Mouse (Mus musculus) midbrain, embryonic 16.5 days (tissue): Measurements from ENCODE around the gene Sh3d19. TPM values are rescaled to one million over a fixed set of nuclear protein-coding genes. Genes with fewer than 3 reads are reported as not detected.

ENCODE experiments used
- ATAC-seq: fragments of 200-750 bp; cut with Nextera tagmentation; 2 replicates; pipeline ENCODE4 v1.8.0; 2017; ENCODE audit warnings: moderate TSS enrichment
- H3K27ac ChIP-seq: fragments of 300-500 bp; sonication (generic); 2 replicates; pipeline ENCODE4 v1.5.1; 2014; ENCODE audit warnings: mild to moderate bottlenecking, low read length, mixed read lengths
- H3K27me3 ChIP-seq: fragments of 300-500 bp; sonication (generic); 2 replicates; pipeline ENCODE4 v1.6.1; 2014; ENCODE audit warnings: low read depth, low read length, mixed read lengths; ENCODE audit not compliant: control insufficient read depth, insufficient read depth
- H3K36me3 ChIP-seq: fragments of 300-500 bp; sonication (generic); 2 replicates; pipeline ENCODE4 v1.6.1; 2014; ENCODE audit warnings: mild to moderate bottlenecking, low read length, moderate library complexity, mixed read lengths; ENCODE audit not compliant: control insufficient read depth, insufficient read depth
- H3K4me1 ChIP-seq: fragments of 300-500 bp; sonication (generic); 2 replicates; pipeline ENCODE4 v1.6.1; 2014; ENCODE audit warnings: mild to moderate bottlenecking, low read length, mixed read lengths; ENCODE audit not compliant: control insufficient read depth, insufficient read depth
- H3K4me2 ChIP-seq: fragments of 300-500 bp; sonication (generic); 2 replicates; pipeline ENCODE4 v1.6.1; 2014; ENCODE audit warnings: mild to moderate bottlenecking, low read length, mixed read lengths
- H3K4me3 ChIP-seq: fragments of 300-500 bp; sonication (generic); 2 replicates; pipeline ENCODE4 v1.5.1; 2014; ENCODE audit warnings: low read depth, mild to moderate bottlenecking, low read length, moderate library complexity, mixed read lengths
- H3K9ac ChIP-seq: fragments of 300-500 bp; sonication (generic); 2 replicates; pipeline ENCODE4 v1.6.1; 2014; ENCODE audit warnings: low read depth, low read length, mixed read lengths
- H3K9me3 ChIP-seq: fragments of 300-500 bp; sonication (generic); replicated peaks from 2 replicates; pipeline ENCODE4 v1.6.1; 2014; ENCODE audit warnings: mild to moderate bottlenecking, low read length, mixed read lengths; ENCODE audit not compliant: control insufficient read depth, poor library complexity, severe bottlenecking
- WGBS: fragments of 180-500 bp; shearing (Covaris S2); extraction: QIAGEN DNeasy Blood & Tissue Kit; methylation state at CpG from one replicate; pipeline ENCODE4 v1.1.7; 2014; 5-methylcytosine and 5-hydroxymethylcytosine counted together
- polyA plus RNA-seq: library from polyadenylated mRNA; unstranded; fragments of >200 nt; fragmentation: Nextera tagmentation; extraction: Ambion mirVana; gene quantifications from 2 replicates; pipeline ENCODE4 v1.2.1, GENCODE M21; 2015

The Sh3d19 gene
- polyA plus RNA-seq, 1 experiment from 2014 or later = 15.6 TPM

- peak; percentile 97 for ATAC-seq
- WGBS = under 1% methylated on average over 59 of the region's 77 CpGs
- H3K27ac ChIP-seq = peak within 1 kb of the TSS; percentile 81
- peaks cover 15% of the 10 kb centered on the region for H3K36me3 ChIP-seq
- H3K4me2 ChIP-seq = peak within 1 kb of the TSS; percentile 74
- H3K9me3 ChIP-seq = no peaks in the 10 kb centered on the region
- peaks cover 12% of the 10 kb centered on the region for H3K4me1 ChIP-seq
- no peaks in the 10 kb centered on the region for H3K27me3 ChIP-seq
- peak within 1 kb of the TSS; percentile 87 for H3K4me3 ChIP-seq
- peak within 1 kb of the TSS; percentile 90 for H3K9ac ChIP-seq
Observed at GRCm38 (mm10) chr3:86142263-86142933, 171.5 kb downstream of the Sh3d19 start, which contains the start of gene Rps3a1. TSS of gene Rps3a1 (minus strand) at chr3:86142702.

DNA sequence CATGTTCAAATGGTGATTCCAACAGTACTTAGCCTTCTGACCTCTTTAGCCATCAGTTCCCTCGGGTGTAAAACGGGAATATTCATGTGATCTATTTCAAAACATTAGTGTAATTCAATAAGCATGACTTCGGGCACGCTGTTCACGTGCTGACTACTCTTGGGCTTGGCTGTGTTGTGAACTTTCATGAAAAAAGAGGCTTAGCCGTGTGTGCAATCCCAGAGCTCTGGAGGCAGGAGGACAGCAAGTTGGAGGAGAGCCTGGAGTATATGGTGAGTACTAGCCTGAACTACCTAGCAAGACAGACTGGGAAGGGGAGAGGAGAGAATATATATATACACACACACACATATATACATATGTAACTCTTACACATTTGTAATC, 172.0 kb downstream of the Sh3d19 start:
- Histone ChIP-seq H3K4me2 (peak overlapping the region; percentile 29), H3K4me3 (peak overlapping the region; percentile 87; the same call in 1 of the 2 replicates), H3K9me3 (no peaks in the 10 kb centered on the region), H3K4me1 (peaks cover 12% of the 10 kb centered on the region), H3K27me3 (no peaks in the 10 kb centered on the region), H3K36me3 (peaks cover 12% of the 10 kb centered on the region), H3K27ac (no peak overlapping the region), H3K9ac (peak overlapping the region; percentile 27)
- WGBS = 41% methylated on average over 6 of the region's 6 CpGs
- peak; percentile 39 for ATAC-seq

- Histone ChIP-seq H3K4me1 (peaks cover 12% of the 10 kb centered on the region), H3K9ac (no peak overlapping the region), H3K27me3 (no peaks in the 10 kb centered on the region), H3K36me3 (peaks cover 8% of the 10 kb centered on the region), H3K27ac (no peak overlapping the region), H3K4me3 (no peak overlapping the region), H3K4me2 (0 out of 2 replicates have a peak overlapping the region, but pooled peaks have one; percentile 29), H3K9me3 (no peaks in the 10 kb centered on the region)
- peak; percentile 0; the same call in 1 of the 2 replicates for ATAC-seq
- WGBS = 86% methylated on average over 6 of the region's 6 CpGs
Observed at GRCm38 (mm10) chr3:86143343-86143742, 172.4 kb downstream of the Sh3d19 start.

DNA sequence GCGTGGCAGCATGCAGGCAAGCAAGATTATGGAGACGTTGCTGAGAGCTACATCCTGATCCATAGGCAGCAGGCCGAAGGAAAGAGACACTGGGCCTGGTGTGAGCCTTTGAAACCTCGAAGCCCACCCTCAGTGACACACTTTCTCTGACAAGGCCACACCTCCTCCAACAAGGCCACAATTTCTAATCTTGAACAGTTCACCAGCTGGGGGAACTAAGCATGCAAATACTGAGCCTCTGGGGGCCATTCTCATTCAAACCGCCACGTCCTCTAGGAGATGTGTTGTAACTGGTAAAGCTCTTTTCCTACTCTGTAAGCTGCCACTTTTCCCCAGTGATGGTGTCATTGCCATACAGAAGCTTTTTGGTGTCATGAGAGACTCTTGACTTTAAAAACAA, 178.2 kb downstream of the Sh3d19 start:
- Histone ChIP-seq H3K27ac (no peak overlapping the region), H3K4me2 (no peak overlapping the region), H3K4me3 (no peak overlapping the region), H3K36me3 (no peaks in the 10 kb centered on the region), H3K27me3 (no peaks in the 10 kb centered on the region), H3K9ac (no peak overlapping the region), H3K9me3 (no peaks in the 10 kb centered on the region), H3K4me1 (no peaks in the 10 kb centered on the region)
- no peak for ATAC-seq
- 61% methylated on average over 6 of the region's 6 CpGs for WGBS

DNA sequence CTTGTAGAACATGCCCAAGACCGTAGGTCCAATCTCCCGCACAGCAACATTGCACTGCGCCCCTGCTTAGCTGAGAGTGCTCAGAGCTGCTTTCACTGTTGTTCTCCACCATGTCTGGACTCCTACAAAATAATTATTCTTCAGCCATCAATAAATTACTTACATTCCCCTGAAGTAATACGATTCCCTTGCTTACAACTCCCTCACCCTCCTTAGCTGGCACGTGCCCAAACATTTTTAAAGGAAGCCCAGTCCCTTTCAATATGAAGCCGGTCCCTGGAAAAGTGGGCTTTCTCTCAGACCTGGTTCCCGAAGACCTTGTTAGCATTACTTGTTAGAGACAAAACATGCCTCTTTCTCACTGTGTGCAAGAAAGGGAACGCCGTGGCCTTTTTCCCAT, 178.6 kb downstream of the Sh3d19 start:
- ATAC-seq = no peak
- no peak overlapping the region for H3K4me3 ChIP-seq
- H3K9ac ChIP-seq = no peak overlapping the region
- H3K4me2 ChIP-seq = no peak overlapping the region
- no peaks in the 10 kb centered on the region for H3K27me3 ChIP-seq
- no peaks in the 10 kb centered on the region for H3K36me3 ChIP-seq
- H3K27ac ChIP-seq = no peak overlapping the region
- no peaks in the 10 kb centered on the region for H3K4me1 ChIP-seq
- 69% methylated on average over 9 of the region's 9 CpGs for WGBS
- no peaks in the 10 kb centered on the region for H3K9me3 ChIP-seq

- Histone ChIP-seq H3K27me3 (no peaks in the 10 kb centered on the region), H3K9ac (no peak overlapping the region), H3K4me3 (no peak overlapping the region), H3K27ac (no peak overlapping the region), H3K36me3 (no peaks in the 10 kb centered on the region), H3K9me3 (no peaks in the 10 kb centered on the region), H3K4me1 (no peaks in the 10 kb centered on the region), H3K4me2 (no peak overlapping the region)
- ATAC-seq = no peak
- 77% methylated on average over 8 of the region's 8 CpGs for WGBS
Observed at GRCm38 (mm10) chr3:86168841-86169425, 198.0 kb downstream of the Sh3d19 start.

DNA sequence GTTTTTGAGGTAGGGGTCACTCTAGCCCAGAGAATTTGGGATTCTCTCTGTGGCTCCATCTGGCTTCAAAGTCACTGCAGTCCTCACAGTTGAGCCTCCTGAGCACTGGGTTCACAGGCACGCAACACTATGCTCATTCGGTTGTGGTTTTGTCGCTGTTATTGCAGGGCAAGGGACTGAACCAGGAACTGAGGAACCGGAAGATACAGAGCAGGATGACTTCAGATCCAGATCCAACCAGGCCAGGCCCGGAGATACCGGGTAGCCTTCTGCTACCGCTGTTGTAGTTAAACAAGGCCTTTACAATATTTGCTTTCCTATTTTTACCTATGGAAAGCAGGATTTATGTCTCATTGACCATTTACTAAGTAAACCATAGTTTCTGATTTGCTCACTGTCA, 208.8 kb downstream of the Sh3d19 start:
- Histone ChIP-seq H3K27ac (no peak overlapping the region), H3K4me1 (no peaks in the 10 kb centered on the region), H3K9ac (no peak overlapping the region), H3K27me3 (no peaks in the 10 kb centered on the region), H3K4me2 (no peak overlapping the region), H3K36me3 (no peaks in the 10 kb centered on the region), H3K9me3 (no peaks in the 10 kb centered on the region), H3K4me3 (no peak overlapping the region)
- 93% methylated on average over 7 of the region's 7 CpGs for WGBS
- ATAC-seq = no peak

Other genes with a start within 250 kb of the Sh3d19 start
- 0.22 and 0.38 TPM in 2 replicates for gene Fam160a1, start 153.8 kb upstream of the Sh3d19 start, polyA plus RNA-seq
- gene Glt28d2, start 83.6 kb upstream of the Sh3d19 start, polyA plus RNA-seq = 0.31 and 0.32 TPM in 2 replicates
- 0.26 and 0.94 TPM in 2 replicates for gene Gm37240, start 83.6 kb upstream of the Sh3d19 start, polyA plus RNA-seq
- gene Prss48, start 31.4 kb downstream of the Sh3d19 start, polyA plus RNA-seq = not detected in 2 replicates
- gene Rps3a1, start 171.6 kb downstream of the Sh3d19 start, polyA plus RNA-seq = 494 and 519 TPM in 2 replicates